Mouse (Mus musculus) embryonic fibroblast, embryonic 13.5 days (primary cell): ENCODE data around the gene Cnppd1.

Source experiments
- CTCF ChIP-seq: IDR thresholded peaks from 2 replicates; pipeline ENCODE4 v1.5.1; 2011; ENCODE audit warnings: mild to moderate bottlenecking, control low read depth, low read length, moderate library complexity, borderline replicate concordance; ENCODE audit not compliant: insufficient read depth
- POLR2A ChIP-seq: IDR thresholded peaks from 2 replicates; pipeline ENCODE4 v1.6.1; 2011; ENCODE audit warnings: low read depth, mild to moderate bottlenecking, control low read depth, low read length, moderate library complexity

DNA sequence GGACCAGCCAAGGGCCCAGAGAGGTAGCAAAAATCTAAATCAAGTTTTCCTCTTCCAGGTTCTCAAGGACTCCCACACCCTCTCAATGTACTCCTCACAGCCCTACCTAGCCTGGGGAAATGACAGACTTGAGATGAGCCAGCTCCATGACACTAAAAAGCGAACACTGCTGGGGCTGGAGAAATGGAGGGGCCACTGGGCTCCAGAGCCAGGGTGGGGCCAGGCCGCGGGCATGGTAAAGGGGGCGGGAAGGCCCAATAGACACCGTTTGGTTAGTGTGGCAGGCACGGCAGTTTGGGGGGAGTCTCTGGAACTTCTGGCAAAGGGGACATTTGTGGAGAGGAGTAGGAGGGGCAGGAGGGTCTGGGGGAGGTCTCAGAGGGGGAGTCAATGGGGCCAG, 6.2 kb downstream of the Cnppd1 start:
- no peak for TF ChIP-seq CTCF
- no peak for TF ChIP-seq POLR2A
